Mouse (Mus musculus): ENCODE results near the gene Mlh1. TPM values are rescaled to one million over a fixed set of nuclear protein-coding genes. Genes with fewer than 3 reads are reported as not detected.
A peak's percentile ranks its signal among the peaks of the same experiment; 100 is the strongest.

Gene Mlh1
- 10.5 and 17.2 TPM in 2 replicates for polyA plus RNA-seq (2012; rRNA removed)

- WGBS: under 1% methylated on average over 64 of the region's 64 CpGs
- DNase-seq (ENCODE audit: low read depth, low spot score): peak; percentile 99
These were observed at the start of gene Mlh1, which contains the start of gene Epm2aip1 for GRCm38 (mm10) chr9:111271434-111272160. Gene Mlh1 (minus strand): TSS chr9:111271791. Gene Epm2aip1 (plus strand): TSS chr9:111271929.

DNA sequence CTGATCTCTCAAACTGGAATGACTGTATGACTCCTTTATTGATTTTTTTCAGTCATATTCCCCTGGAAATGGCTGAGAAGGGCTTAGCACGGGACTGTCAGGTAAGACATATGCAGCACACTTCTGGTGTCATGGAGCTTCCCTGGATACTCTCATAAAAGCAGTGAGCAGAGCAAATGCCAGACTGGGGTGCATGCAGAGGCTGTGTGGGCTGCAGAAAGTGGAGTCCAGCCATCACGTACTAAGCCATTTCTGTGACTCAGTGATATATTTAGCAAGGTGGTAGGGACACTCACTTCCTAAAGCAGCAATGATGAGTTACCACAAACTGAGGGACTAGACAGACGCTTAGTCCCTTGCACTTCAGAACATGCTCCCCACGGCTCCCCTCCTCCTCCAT is 49.3 kb upstream of the Mlh1 start:
- 72% methylated on average over 4 of the region's 4 CpGs for WGBS
- DNase-seq (ENCODE audit: low read depth, low spot score): no peak

GRCm38 (mm10) chr9:111314219-111314618 is 42.6 kb upstream of the Mlh1 start:
- WGBS: 32% methylated on average over 5 of the region's 5 CpGs
- DNase-seq (ENCODE audit: low read depth, low spot score): peak; percentile 40

DNA sequence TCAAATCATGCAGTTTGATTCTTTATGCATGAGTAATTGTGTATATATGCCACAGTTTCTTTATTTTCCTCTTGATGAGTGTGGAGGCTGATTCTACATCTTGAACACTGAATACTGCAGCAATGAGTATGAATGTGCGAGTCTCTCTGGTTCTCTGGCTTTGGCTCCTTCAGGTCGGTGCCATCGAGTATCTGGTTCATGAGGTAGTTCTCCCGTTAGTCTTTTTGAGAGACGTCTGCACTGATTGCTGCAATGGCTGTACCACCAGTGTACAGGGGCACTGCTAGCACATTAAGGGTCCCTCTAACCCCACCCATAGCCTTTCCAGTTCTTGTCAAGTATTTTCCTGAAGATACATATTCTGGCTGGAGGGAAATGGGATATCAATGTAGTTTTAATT is 42.2 kb upstream of the Mlh1 start:
- 21% methylated on average over 5 of the region's 5 CpGs for WGBS
- no peak for DNase-seq (ENCODE audit: low read depth, low spot score)

DNA sequence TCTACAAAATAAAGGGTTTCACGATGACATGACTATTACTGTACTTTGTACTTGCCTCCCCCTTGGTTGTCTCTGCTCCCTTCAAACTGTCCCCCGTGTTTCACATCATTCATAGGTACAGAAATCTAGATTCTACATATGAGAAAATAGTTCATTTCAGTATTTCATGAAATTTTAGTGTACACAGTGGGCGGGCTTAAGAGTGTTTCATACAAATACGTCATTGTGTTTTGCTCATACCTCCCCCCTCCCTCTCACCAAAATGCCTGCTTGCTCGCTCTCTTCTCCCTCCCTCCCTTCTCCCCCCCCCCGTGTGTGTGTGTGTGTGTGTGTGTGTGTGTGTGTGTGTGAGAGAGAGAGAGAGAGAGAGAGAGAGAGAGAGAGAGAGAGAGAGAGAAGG is 41.7 kb upstream of the Mlh1 start:
- WGBS: 9% methylated on average over 6 of the region's 6 CpGs
- DNase-seq (ENCODE audit: low read depth, low spot score): no peak

DNA sequence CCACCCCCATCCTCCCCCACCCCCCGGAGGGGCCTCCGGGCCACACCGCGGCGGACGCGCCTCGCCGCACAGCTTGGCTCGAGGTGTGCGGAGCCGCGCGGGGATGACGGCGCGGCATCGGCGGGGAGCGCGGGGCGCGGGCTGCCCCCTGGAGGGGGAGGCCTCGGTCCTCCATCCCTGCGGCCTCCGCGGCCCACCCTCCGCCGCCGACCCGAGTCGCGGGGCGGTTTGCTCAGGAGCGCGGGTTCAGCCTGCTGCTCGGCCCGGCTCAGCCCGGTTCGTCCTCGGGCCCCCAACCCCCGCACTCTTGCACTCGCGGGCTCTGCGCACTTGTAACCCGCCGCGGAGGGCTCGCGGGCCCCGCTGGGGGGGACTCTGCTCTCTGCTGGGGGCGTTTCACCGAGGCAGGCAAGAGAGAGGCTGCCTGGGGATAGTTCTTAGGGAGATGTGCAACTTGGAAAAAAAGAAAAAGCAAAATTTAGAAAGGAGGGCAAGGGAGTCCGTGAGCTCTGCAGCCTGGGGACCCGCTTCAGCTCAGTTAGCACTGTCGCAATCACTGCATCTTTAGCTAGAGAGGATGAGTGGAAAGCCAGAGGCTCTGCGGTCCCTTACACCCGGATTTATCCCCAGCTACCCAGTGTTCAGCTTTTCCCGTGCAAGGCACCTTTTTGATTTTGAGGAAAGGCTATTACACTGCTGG is 41.0 kb upstream of the Mlh1 start:
- 2% methylated on average over 59 of the region's 59 CpGs for WGBS
- no peak for DNase-seq (ENCODE audit: low read depth, low spot score)

GRCm38 (mm10) chr9:111311843-111312441 is 40.4 kb upstream of the Mlh1 start:
- no peak for DNase-seq (ENCODE audit: low read depth, low spot score)
- WGBS: 4% methylated on average over 95 of the region's 98 CpGs

GRCm38 (mm10) chr9:111311031-111311842 is 39.6 kb upstream of the Mlh1 start, which contains the start of gene Trank1:
Gene Trank1 (plus strand): TSS chr9:111311739.
- 13% methylated on average over 70 of the region's 72 CpGs for WGBS

GRCm38 (mm10) chr9:111306142-111306541 is 34.6 kb upstream of the Mlh1 start:
- DNase-seq (ENCODE audit: low read depth, low spot score): no peak
- 49% methylated on average over 7 of the region's 7 CpGs for WGBS

More at GRCm38 (mm10) chr9:111311031-111311842, 39.6 kb upstream of the Mlh1 start, which contains the start of gene Trank1:
- no peak for DNase-seq (ENCODE audit: low read depth, low spot score)

DNA sequence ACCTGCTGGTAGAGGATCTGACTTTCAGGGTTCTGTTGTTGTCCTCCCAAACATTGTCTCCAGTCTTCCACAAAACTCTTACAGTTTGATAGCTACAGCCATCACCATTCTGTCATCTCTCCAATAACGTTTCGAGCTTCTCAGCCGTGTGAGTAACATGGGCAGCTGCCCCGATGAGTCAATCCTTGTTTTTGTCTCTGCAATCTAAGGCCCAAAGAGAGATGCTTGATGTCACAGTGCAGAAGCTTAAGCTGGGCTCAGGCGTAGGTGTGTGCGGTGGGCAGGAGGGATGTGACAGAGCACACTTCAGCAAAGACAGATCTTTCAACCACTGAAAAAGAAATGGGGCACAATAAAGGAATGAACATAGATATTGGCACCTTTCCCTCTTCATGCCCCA is 32.4 kb upstream of the Mlh1 start:
- WGBS: 88% methylated on average over 6 of the region's 6 CpGs

GRCm38 (mm10) chr9:111302196-111302831 is 30.7 kb upstream of the Mlh1 start:
- WGBS: 51% methylated on average over 12 of the region's 12 CpGs
- no peak for DNase-seq (ENCODE audit: low read depth, low spot score)

More for the DNA sequence above, 32.4 kb upstream of the Mlh1 start:
- no peak for DNase-seq (ENCODE audit: low read depth, low spot score)

- DNase-seq (ENCODE audit: low read depth, low spot score): no peak
- WGBS: 47% methylated on average over 2 of the region's 2 CpGs
These were observed 27.0 kb upstream of the Mlh1 start for GRCm38 (mm10) chr9:111298606-111299005.

DNA sequence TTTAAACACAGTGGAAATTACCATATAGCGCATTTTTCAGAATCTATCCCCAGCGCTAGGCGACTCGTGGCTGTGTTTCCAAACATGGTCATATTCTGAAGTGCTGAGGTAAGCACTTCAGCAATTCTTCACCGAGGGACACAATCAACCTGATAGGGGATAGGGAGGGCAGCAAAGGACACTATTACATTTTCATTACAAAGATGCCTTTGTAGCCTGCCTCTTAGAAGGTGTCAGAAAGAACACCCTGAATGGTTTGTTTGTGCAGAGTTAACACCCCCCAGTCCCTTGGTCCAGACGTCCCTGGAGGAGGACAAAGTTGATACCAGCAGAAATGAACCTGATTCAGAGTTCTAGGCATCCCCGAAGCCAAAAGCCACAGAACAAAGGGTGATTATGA is 24.8 kb upstream of the Mlh1 start:
- DNase-seq (ENCODE audit: low read depth, low spot score): no peak

DNA sequence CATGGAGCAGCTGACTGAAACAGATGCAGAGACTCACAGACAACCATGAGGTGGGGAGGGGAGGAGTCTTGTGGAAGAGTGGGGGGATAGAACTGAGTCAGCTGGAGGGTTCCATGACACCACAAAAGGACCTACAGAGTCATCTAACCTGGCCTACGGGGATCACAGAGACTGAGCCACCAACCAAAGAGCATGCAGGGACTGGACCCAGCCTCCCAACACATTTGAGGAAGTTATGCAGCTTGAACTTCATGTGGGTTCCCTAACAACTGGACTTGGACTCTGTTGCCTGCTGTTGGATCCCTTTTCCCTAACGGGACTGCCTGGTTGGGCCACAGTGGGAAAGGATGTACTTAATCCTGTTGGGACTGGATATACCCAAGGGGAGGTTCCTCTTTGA is 23.7 kb upstream of the Mlh1 start:
- no peak for DNase-seq (ENCODE audit: low read depth, low spot score)
- WGBS: 74% methylated on average over 2 of the region's 2 CpGs

More for the DNA sequence above, 24.8 kb upstream of the Mlh1 start:
- 71% methylated on average over 7 of the region's 7 CpGs for WGBS

GRCm38 (mm10) chr9:111294911-111295310 is 23.3 kb upstream of the Mlh1 start:
- DNase-seq (ENCODE audit: low read depth, low spot score): no peak
- 91% methylated on average over 6 of the region's 6 CpGs for WGBS

GRCm38 (mm10) chr9:111293234-111293633 is 21.6 kb upstream of the Mlh1 start:
- WGBS: 53% methylated on average over 4 of the region's 4 CpGs
- no peak for DNase-seq (ENCODE audit: low read depth, low spot score)

DNA sequence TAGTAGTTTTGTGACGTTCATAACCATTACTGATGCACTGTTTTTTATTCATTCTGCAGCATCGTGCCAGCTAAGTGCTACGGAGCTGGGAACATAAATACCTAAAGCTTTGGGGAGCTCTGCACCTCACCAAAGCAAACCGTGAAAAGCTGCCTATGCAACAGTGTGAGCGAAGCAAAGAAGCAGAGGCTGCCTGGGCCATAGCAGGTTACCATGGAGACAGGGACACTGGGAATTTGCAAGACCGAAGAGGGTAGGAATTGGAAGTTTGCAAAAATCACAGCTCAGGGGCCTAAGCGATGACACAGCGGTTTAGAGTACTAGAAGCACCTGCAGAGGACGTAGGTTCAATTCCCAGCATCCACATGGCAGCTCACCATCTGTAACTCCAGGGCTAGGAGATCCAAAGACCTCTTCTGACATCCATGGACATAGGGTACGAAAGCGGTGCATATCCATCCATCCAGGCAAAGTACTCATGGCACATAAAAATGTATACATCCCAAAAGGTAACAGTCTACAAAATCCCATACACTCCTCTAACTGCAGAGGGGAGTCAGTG is 19.0 kb upstream of the Mlh1 start:
- WGBS: 84% methylated on average over 11 of the region's 11 CpGs

GRCm38 (mm10) chr9:111289832-111290339 is 18.3 kb upstream of the Mlh1 start:
- 14% methylated on average over 21 of the region's 21 CpGs for WGBS
- peak; percentile 71 for DNase-seq (ENCODE audit: low read depth, low spot score)

More for the DNA sequence above, 19.0 kb upstream of the Mlh1 start:
- DNase-seq (ENCODE audit: low read depth, low spot score): no peak
